Mouse (Mus musculus) liver, embryonic 13.5 days (tissue): ENCODE results near the gene Etl4. TPM values are rescaled to one million over a fixed set of nuclear protein-coding genes. Genes with fewer than 3 reads are reported as not detected.
A peak's percentile ranks its signal among the peaks of the same experiment; 100 is the strongest.

Source experiments
- ATAC-seq: fragments of 200-750 bp; cut with Nextera tagmentation; 2 replicates; pipeline ENCODE4 v1.8.0; 2017; ENCODE audit warnings: low read depth, mild to moderate bottlenecking, moderate number of reproducible peaks, moderate library complexity
- DNase-seq: peaks from one replicate; pipeline ENCODE4 v3.0.0; 2022
- H3K27ac ChIP-seq: fragments of 300-500 bp; sonication (generic); 2 replicates; pipeline ENCODE4 v1.5.1; 2015; ENCODE audit warnings: moderate library complexity, mild to moderate bottlenecking, inconsistent platforms
- H3K27me3 ChIP-seq: fragments of 300-500 bp; sonication (generic); 2 replicates; pipeline ENCODE4 v1.6.1; 2015; ENCODE audit warnings: mild to moderate bottlenecking, inconsistent platforms
- H3K36me3 ChIP-seq: fragments of 300-500 bp; sonication (generic); 2 replicates; pipeline ENCODE4 v1.6.1; 2015; ENCODE audit warnings: mild to moderate bottlenecking, inconsistent platforms
- H3K4me1 ChIP-seq: fragments of 300-500 bp; sonication (generic); replicated peaks from 2 replicates; pipeline ENCODE4 v1.6.1; 2015; ENCODE audit warnings: inconsistent platforms
- H3K4me2 ChIP-seq: fragments of 300-500 bp; sonication (generic); 2 replicates; pipeline ENCODE4 v1.6.1; 2015; ENCODE audit warnings: inconsistent platforms, mild to moderate bottlenecking, moderate library complexity
- H3K4me3 ChIP-seq: fragments of 300-500 bp; sonication (generic); replicated peaks from 2 replicates; pipeline ENCODE4 v1.5.1; 2015; ENCODE audit warnings: mild to moderate bottlenecking, inconsistent platforms
- H3K9ac ChIP-seq: fragments of 300-500 bp; sonication (generic); 2 replicates; pipeline ENCODE4 v1.6.1; 2015; ENCODE audit warnings: mild to moderate bottlenecking, inconsistent platforms
- H3K9me3 ChIP-seq: fragments of 300-500 bp; sonication (generic); replicated peaks from 2 replicates; pipeline ENCODE4 v1.6.1; 2016; ENCODE audit warnings: inconsistent platforms
- WGBS: fragments of 180-500 bp; shearing (Covaris S2); methylation state at CpG from one replicate; pipeline ENCODE4 v1.1.7; 2015; ENCODE audit not compliant: insufficient replicate concordance; 5-methylcytosine and 5-hydroxymethylcytosine counted together
- polyA plus RNA-seq: library from polyadenylated mRNA; unstranded; fragments of >200 nt; fragmentation: Nextera tagmentation; extraction: Ambion mirVana; gene quantifications from 2 replicates; pipeline ENCODE4 v1.2.1, GENCODE M21; 2015

Gene Etl4
- 2.7 and 3.6 TPM in 2 replicates for polyA plus RNA-seq

- Histone ChIP-seq H3K27me3 (peaks cover 30% of the 10 kb centered on the region), H3K36me3 (no peaks in the 10 kb centered on the region), H3K4me2 (peak within 1 kb of the TSS; percentile 38), H3K27ac (no peak within 1 kb of the TSS), H3K9me3 (no peaks in the 10 kb centered on the region), H3K4me1 (no peaks in the 10 kb centered on the region), H3K4me3 (peak within 1 kb of the TSS; percentile 30; the same call in 1 of the 2 replicates), H3K9ac (no peak within 1 kb of the TSS)
- DNase-seq (no peak), ATAC-seq (no peak)
- 1% methylated on average over 37 of the region's 37 CpGs for WGBS
Measured at GRCm38 (mm10) chr2:19909171-19909899, at the start of gene Etl4. Gene Etl4 (plus strand): TSS chr2:19909780.

- ATAC-seq (no peak), DNase-seq (no peak)
Measured at GRCm38 (mm10) chr2:19869167-19869566, 40.4 kb upstream of the Etl4 start.

GRCm38 (mm10) chr2:19871881-19872280 lies 37.7 kb upstream of the Etl4 start:
- Histone ChIP-seq H3K27ac (no peak overlapping the region), H3K9me3 (no peaks in the 10 kb centered on the region), H3K27me3 (no peaks in the 10 kb centered on the region), H3K4me3 (no peak overlapping the region), H3K4me2 (no peak overlapping the region), H3K9ac (no peak overlapping the region), H3K36me3 (no peaks in the 10 kb centered on the region), H3K4me1 (no peaks in the 10 kb centered on the region)
- 66% methylated on average over 1 of the region's 1 CpGs for WGBS
- DNase-seq, result no peak
- ATAC-seq, result no peak

More at GRCm38 (mm10) chr2:19869167-19869566, 40.4 kb upstream of the Etl4 start:
- no peaks in the 10 kb centered on the region for H3K27me3 ChIP-seq
- no peak overlapping the region for H3K27ac ChIP-seq
- H3K36me3 ChIP-seq, result no peaks in the 10 kb centered on the region
- H3K4me1 ChIP-seq, result no peaks in the 10 kb centered on the region
- H3K4me2 ChIP-seq, result no peak overlapping the region
- H3K9me3 ChIP-seq, result no peaks in the 10 kb centered on the region
- H3K9ac ChIP-seq, result no peak overlapping the region
- H3K4me3 ChIP-seq, result no peak overlapping the region

- H3K4me3 ChIP-seq, result no peak overlapping the region
- ATAC-seq, result no peak
- no peaks in the 10 kb centered on the region for H3K27me3 ChIP-seq
- no peak overlapping the region for H3K9ac ChIP-seq
- H3K4me2 ChIP-seq, result no peak overlapping the region
- 26% methylated on average over 4 of the region's 4 CpGs for WGBS
- H3K36me3 ChIP-seq, result no peaks in the 10 kb centered on the region
- no peaks in the 10 kb centered on the region for H3K4me1 ChIP-seq
- H3K27ac ChIP-seq, result no peak overlapping the region
- no peak for DNase-seq
- no peaks in the 10 kb centered on the region for H3K9me3 ChIP-seq
Measured at GRCm38 (mm10) chr2:19890875-19891274, 18.7 kb upstream of the Etl4 start.

GRCm38 (mm10) chr2:19909900-19910780 lies 560 bp downstream of the Etl4 start:
- H3K4me2 ChIP-seq, result peak overlapping the region; percentile 38
- DNase-seq, result no peak
- H3K27ac ChIP-seq, result no peak overlapping the region
- H3K27me3 ChIP-seq, result peaks cover 30% of the 10 kb centered on the region
- no peaks in the 10 kb centered on the region for H3K36me3 ChIP-seq
- H3K4me3 ChIP-seq, result peak overlapping the region; percentile 30; the same call in 1 of the 2 replicates
- no peak for ATAC-seq
- no peaks in the 10 kb centered on the region for H3K9me3 ChIP-seq
- WGBS, result 2% methylated on average over 30 of the region's 31 CpGs
- H3K4me1 ChIP-seq, result no peaks in the 10 kb centered on the region
- H3K9ac ChIP-seq, result no peak overlapping the region

- 10% methylated on average over 8 of the region's 8 CpGs for whole genome bisulfite sequencing
- no peak overlapping the region for H3K9ac ChIP-seq
- H3K9me3 ChIP-seq, result no peaks in the 10 kb centered on the region
- peaks cover 30% of the 10 kb centered on the region for H3K27me3 ChIP-seq
- no peak for DNase-seq
- no peaks in the 10 kb centered on the region for H3K36me3 ChIP-seq
- H3K4me3 ChIP-seq, result no peak overlapping the region
- no peaks in the 10 kb centered on the region for H3K4me1 ChIP-seq
- ATAC-seq, result no peak
- H3K4me2 ChIP-seq, result no peak overlapping the region
- no peak overlapping the region for H3K27ac ChIP-seq
Measured at GRCm38 (mm10) chr2:19910781-19911175, 1.2 kb downstream of the Etl4 start.

- Histone ChIP-seq H3K9ac (no peak overlapping the region), H3K4me1 (no peaks in the 10 kb centered on the region), H3K27ac (no peak overlapping the region), H3K4me2 (no peak overlapping the region), H3K36me3 (no peaks in the 10 kb centered on the region), H3K9me3 (no peaks in the 10 kb centered on the region), H3K4me3 (no peak overlapping the region), H3K27me3 (no peaks in the 10 kb centered on the region)
- DNase-seq, result peak; percentile 6
- ATAC-seq, result no peak
- 27% methylated on average over 6 of the region's 6 CpGs for WGBS
Measured at GRCm38 (mm10) chr2:19919190-19919589, 9.6 kb downstream of the Etl4 start.

- no peak for ATAC-seq
- whole genome bisulfite sequencing, result 71% methylated on average over 1 of the region's 1 CpGs
- H3K9me3 ChIP-seq, result no peaks in the 10 kb centered on the region
Measured at GRCm38 (mm10) chr2:19930009-19930408, 20.4 kb downstream of the Etl4 start.

GRCm38 (mm10) chr2:19933836-19934235 lies 24.3 kb downstream of the Etl4 start:
- ATAC-seq (no peak), DNase-seq (no peak)
- no peaks in the 10 kb centered on the region for H3K9me3 ChIP-seq
- H3K36me3 ChIP-seq, result no peaks in the 10 kb centered on the region
- H3K27ac ChIP-seq, result no peak overlapping the region
- 68% methylated on average over 1 of the region's 1 CpGs for WGBS
- H3K4me2 ChIP-seq, result no peak overlapping the region
- no peak overlapping the region for H3K4me3 ChIP-seq
- H3K4me1 ChIP-seq, result no peaks in the 10 kb centered on the region
- H3K9ac ChIP-seq, result no peak overlapping the region
- H3K27me3 ChIP-seq, result no peaks in the 10 kb centered on the region

More at GRCm38 (mm10) chr2:19930009-19930408, 20.4 kb downstream of the Etl4 start:
- H3K27me3 ChIP-seq, result no peaks in the 10 kb centered on the region
- no peaks in the 10 kb centered on the region for H3K36me3 ChIP-seq
- H3K27ac ChIP-seq, result no peak overlapping the region
- H3K4me3 ChIP-seq, result no peak overlapping the region
- H3K4me2 ChIP-seq, result no peak overlapping the region
- H3K9ac ChIP-seq, result no peak overlapping the region
- H3K4me1 ChIP-seq, result no peaks in the 10 kb centered on the region
- DNase-seq, result no peak

- Histone ChIP-seq H3K36me3 (no peaks in the 10 kb centered on the region), H3K4me1 (no peaks in the 10 kb centered on the region), H3K4me2 (no peak overlapping the region), H3K27ac (no peak overlapping the region), H3K9me3 (no peaks in the 10 kb centered on the region), H3K9ac (no peak overlapping the region), H3K4me3 (no peak overlapping the region), H3K27me3 (no peaks in the 10 kb centered on the region)
- DNase-seq, result no peak
- 73% methylated on average over 6 of the region's 6 CpGs for whole genome bisulfite sequencing
- ATAC-seq, result no peak
Measured at GRCm38 (mm10) chr2:19945205-19945604, 35.6 kb downstream of the Etl4 start.

GRCm38 (mm10) chr2:19953028-19953427 lies 43.4 kb downstream of the Etl4 start:
- Histone ChIP-seq H3K36me3 (no peaks in the 10 kb centered on the region), H3K27me3 (no peaks in the 10 kb centered on the region), H3K9ac (no peak overlapping the region), H3K4me3 (no peak overlapping the region), H3K27ac (no peak overlapping the region), H3K9me3 (no peaks in the 10 kb centered on the region), H3K4me2 (no peak overlapping the region), H3K4me1 (no peaks in the 10 kb centered on the region)
- WGBS, result 49% methylated on average over 2 of the region's 2 CpGs
- ATAC-seq (no peak), DNase-seq (no peak)
